Mouse (Mus musculus): Measurements from ENCODE around the gene Adcy9. TPM values are rescaled to one million over a fixed set of nuclear protein-coding genes. Genes with fewer than 3 reads are reported as not detected.

Adcy9 gene
- total RNA-seq, 1 experiment from 2014 or later, result 2.6 TPM

Other genes with a start within 250 kb of the Adcy9 start
- gene Crebbp, start 206.5 kb downstream of the Adcy9 start, total RNA-seq (2017), result 82.1 and 91.4 TPM in 2 replicates
- gene Srl, start 121.3 kb upstream of the Adcy9 start, total RNA-seq (2017), result 0.35 and 1.8 TPM in 2 replicates
- 8.0 and 8.5 TPM in 2 replicates for gene Tfap4, start 139.4 kb upstream of the Adcy9 start, total RNA-seq (2017)
- gene Glis2, start 174.2 kb upstream of the Adcy9 start, total RNA-seq (2017), result not detected in 2 replicates
- 14.2 and 15.4 TPM in 2 replicates for gene Pam16, start 204.5 kb upstream of the Adcy9 start, total RNA-seq (2017)
- 0.12 and 1.4 TPM in 2 replicates for gene Vasn, start 219.4 kb upstream of the Adcy9 start, total RNA-seq (2017)
- 24.2 and 33.9 TPM in 2 replicates for gene Dnaja3, start 219.5 kb upstream of the Adcy9 start, total RNA-seq (2017)

Data from neutrophil, adult 5-6 weeks (primary cell).